19 mouse cellular contexts compared by ENCODE assay signal in the genomic region with DNA sequence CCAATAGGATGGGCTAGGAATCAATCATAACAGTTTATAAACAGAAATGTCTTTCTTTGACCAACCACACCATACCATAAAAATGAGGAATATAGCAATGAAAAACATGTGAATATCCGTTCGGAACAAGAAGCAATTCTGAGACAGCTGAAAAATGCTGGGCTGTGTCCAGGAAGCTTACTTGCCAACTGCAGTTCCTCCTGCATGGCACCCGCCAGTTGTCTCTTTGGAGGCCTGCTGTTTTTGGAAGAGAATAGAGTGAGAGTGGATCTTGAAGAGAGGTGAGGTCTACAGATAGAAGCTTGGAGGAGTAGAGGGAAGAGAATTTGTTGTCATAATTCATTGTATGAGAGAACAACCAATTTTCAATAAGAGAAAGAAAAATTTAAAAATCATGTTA.
DNase-seq lines count a peak whose midpoint lies in the region; ATAC-seq and TF ChIP-seq lines count a peak whose summit lies in the region.
"Had no signal": no experiment of that assay in that cellular context is flagged by ENCODE, and none has a peak within 500 bp of the region (broad histone marks: within the 10 kb centered on the region; RNA-seq: fewer than 3 reads in every experiment).

No protein-coding gene starts in this region.

- no peaks in the 10 kb centered on the region for H3K27me3 ChIP-seq in limb, embryonic 14.5 days (ENCODE audit: control insufficient read depth, insufficient read depth, low read length)
- H3K27me3 ChIP-seq in limb, embryonic 10.5 days (ENCODE audit: low read depth, poor library complexity, severe bottlenecking) = no peaks in the 10 kb centered on the region
- H3K27me3 ChIP-seq: forebrain, embryonic 12.5 days; limb, embryonic 13.5 days; lung, embryonic 15.5 days had no signal

- no peak overlapping the region for H3K27ac ChIP-seq in limb, embryonic 14.5 days (replicated peaks; ENCODE audit: low read depth, low read length)
- H3K27ac ChIP-seq in limb, embryonic 10.5 days = no peak overlapping the region
- H3K27ac ChIP-seq: forebrain, embryonic 12.5 days; kidney, postnatal 0 days; limb, embryonic 13.5 days; liver, embryonic 14.5 days; lung, embryonic 15.5 days; macrophage; midbrain, embryonic 10.5 days had no signal

- no peak overlapping the region for H3K9ac ChIP-seq in limb, embryonic 14.5 days (ENCODE audit: low read depth, low read length, severe bottlenecking)
- H3K9ac ChIP-seq: forebrain, embryonic 12.5 days; limb, embryonic 13.5 days; liver, embryonic 14.5 days; lung, embryonic 15.5 days had no signal

- WGBS in limb, embryonic 14.5 days = 85% methylated on average over 3 of the region's 3 CpGs
- 92% methylated on average over 3 of the region's 3 CpGs for WGBS in limb, embryonic 10.5 days

- no peak overlapping the region for H3K4me3 ChIP-seq in limb, embryonic 14.5 days (replicated peaks; ENCODE audit: low read length)
- no peak overlapping the region for H3K4me3 ChIP-seq in limb, embryonic 10.5 days
- H3K4me3 ChIP-seq: forebrain, embryonic 12.5 days; limb, embryonic 13.5 days; lung, embryonic 15.5 days; midbrain, embryonic 10.5 days had no signal

- H3K36me3 ChIP-seq in limb, embryonic 14.5 days (ENCODE audit: control insufficient read depth, insufficient read depth, low read length) = no peaks in the 10 kb centered on the region
- no peaks in the 10 kb centered on the region for H3K36me3 ChIP-seq in limb, embryonic 10.5 days
- H3K36me3 ChIP-seq: forebrain, embryonic 12.5 days; limb, embryonic 13.5 days; lung, embryonic 15.5 days; midbrain, embryonic 10.5 days had no signal

- no peaks in the 10 kb centered on the region for H3K4me1 ChIP-seq in limb, embryonic 14.5 days (ENCODE audit: control insufficient read depth, insufficient read depth, low read length)
- H3K4me1 ChIP-seq in limb, embryonic 10.5 days = no peaks in the 10 kb centered on the region
- H3K4me1 ChIP-seq: forebrain, embryonic 12.5 days; limb, embryonic 13.5 days; lung, embryonic 15.5 days; midbrain, embryonic 10.5 days had no signal

- ATAC-seq in frontal cortex, adult (ENCODE audit: low TSS enrichment) = peak; percentile 77
- no peak for ATAC-seq in limb, embryonic 14.5 days (ENCODE audit: low FRiP score, low read depth)
- ATAC-seq: CD4-positive, CD25-positive, alpha-beta regulatory T cell, adult 4 months had no signal

- H3K4me2 ChIP-seq in limb, embryonic 14.5 days (replicated peaks; ENCODE audit: low read depth, low read length, severe bottlenecking) = no peak overlapping the region
- H3K4me2 ChIP-seq: forebrain, embryonic 12.5 days; limb, embryonic 13.5 days; lung, embryonic 15.5 days had no signal

- DNase-seq in frontal cortex, postnatal 14 days (ENCODE audit: low spot score in 2 of 2) = no peak
- DNase-seq in limb, embryonic 14.5 days (ENCODE audit: low spot score) = peak; percentile 3
- no peak for DNase-seq in limb, embryonic 10.5 days (ENCODE audit: low spot score)
- peak; percentile 42 for DNase-seq in cerebellum, adult 11 months
- DNase-seq in cerebellum, postnatal 10 days = peak; percentile 90 to 92
- no peak for DNase-seq in kidney, adult 9 months
- DNase-seq in MN1 (ENCODE audit: low spot score) = no peak
- DNase-seq: adrenal gland, postnatal 14 days; heart, adult 18-20 months; kidney, adult 11 months had no signal

- no peak for TF ChIP-seq POLR2A in limb, embryonic 14.5 days (IDR thresholded peaks at IDR 0.05; ENCODE audit: borderline replicate concordance, extremely low read depth, insufficient read depth, insufficient read length)

- no peaks in the 10 kb centered on the region for H3K9me3 ChIP-seq in limb, embryonic 14.5 days (ENCODE audit: control insufficient read depth, low read length)
- no peaks in the 10 kb centered on the region for H3K9me3 ChIP-seq in limb, embryonic 10.5 days (replicated peaks)
- H3K9me3 ChIP-seq: forebrain, embryonic 12.5 days; limb, embryonic 13.5 days; lung, embryonic 15.5 days; midbrain, embryonic 10.5 days had no signal

Comparison
In these comparisons a context has a peak if more than half of its experiments do, and no peak if none do; other contexts are left out.
1. DNase-seq: peak in limb, embryonic 14.5 days (single experiment), cerebellum, adult 11 months (single experiment) and cerebellum, postnatal 10 days (2 of 2); none in frontal cortex, postnatal 14 days (0 of 2), limb, embryonic 10.5 days (single experiment), kidney, adult 9 months (single experiment) and MN1 (single experiment).